Mouse (Mus musculus) B cell, adult 2 months (primary cell): ENCODE data around the gene Wtap.
A peak's percentile ranks its signal among the peaks of the same experiment; 100 is the strongest.
"Not testable (repeated sequence)": the region's sequence is repeated elsewhere in the genome, so short reads cannot be mapped to it uniquely, and the experiment has no call there.

Experiments
- DNase-seq, 2 experiments: peaks; one replicate each; pipeline ENCODE4 v3.0.0; 2022

Gene Wtap

DNA sequence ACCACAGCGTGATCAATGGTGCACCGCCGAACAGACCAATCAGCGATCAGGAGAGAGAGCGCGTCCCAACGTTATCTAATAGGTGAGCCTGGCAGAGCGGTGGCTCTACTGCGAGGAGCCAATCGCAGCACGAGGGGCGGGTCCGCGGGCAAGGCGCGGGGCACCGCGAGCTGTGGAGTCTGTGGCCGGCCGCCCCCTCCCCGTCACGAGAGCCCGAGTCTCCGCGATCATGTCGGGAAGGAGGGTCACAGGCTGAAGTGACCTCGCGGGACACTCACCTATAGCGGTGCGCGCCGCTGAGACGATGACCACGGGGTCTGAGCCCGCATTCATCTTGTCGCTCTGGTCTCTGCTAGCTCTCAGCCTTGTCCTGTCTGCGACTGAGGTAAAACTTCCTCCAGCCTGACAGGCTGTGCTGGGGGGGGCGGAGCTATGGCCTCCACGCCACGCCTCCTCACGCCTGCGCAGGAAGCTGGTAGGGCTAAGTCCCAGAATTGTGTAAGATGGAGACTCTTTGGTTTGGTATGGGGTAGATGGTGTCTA lies 33.6 kb downstream of the Wtap start, which contains the start of gene Acat2:
Acat2 (minus strand) TSS at position 417 of the 543 bp plus-strand sequence.
- DNase-seq: peak; percentile 97 to 98

DNA sequence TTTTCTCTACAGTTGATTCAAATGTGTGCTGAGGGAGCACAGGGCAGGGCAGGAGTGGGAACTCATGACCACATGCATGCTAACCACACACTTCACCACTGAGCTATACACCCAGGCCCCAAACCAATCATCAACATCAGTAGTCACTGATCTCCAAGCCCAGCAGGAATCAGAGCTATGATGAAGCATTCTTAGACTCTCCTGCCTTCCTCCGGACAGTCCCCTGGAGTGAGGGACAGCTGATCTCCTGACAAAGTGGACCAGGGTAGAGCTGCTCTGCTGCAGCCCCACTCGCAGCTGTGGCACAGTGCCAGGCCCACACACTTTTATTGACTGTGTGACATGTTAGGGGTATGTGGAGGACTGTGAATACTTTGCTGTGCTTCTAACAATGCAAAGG lies 34.6 kb downstream of the Wtap start:
- not testable (repeated sequence) for DNase-seq

GRCm38 (mm10) chr17:12956664-12957063 lies 37.3 kb downstream of the Wtap start:
- DNase-seq: no peak

GRCm38 (mm10) chr17:12949669-12950068 lies 44.3 kb downstream of the Wtap start:
- no peak for DNase-seq

DNA sequence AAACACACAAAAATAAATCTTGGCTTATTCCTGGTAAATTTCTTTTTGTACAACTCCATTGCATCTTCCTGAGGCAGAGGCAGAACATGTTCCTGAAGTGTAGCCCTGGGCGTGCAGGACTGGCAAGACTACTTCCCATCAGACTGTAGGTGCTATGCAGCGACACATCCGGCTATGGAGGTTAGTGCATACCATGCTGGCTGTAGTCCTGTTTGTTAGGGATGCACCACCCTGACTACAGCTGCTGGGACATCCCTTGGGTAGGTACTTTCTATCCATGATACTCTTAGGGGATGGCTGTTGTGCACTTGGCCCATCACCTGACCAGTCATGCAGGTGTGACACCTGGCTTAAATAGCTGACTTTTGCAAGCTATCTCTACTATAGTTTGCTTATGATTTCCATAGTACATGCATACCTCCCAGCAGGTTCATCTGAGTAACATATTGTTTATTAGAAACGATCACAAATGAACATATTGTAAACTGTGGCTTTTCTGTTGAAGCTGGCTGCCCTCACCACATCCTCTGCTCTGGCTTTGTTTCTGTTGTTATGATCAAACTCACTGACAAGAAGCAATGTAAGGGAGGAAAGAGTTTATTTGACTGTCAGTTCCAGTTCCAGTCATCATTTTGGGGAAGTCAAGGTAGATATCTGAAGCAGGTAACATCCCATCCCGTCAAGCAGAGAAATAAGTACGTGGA lies 51.4 kb downstream of the Wtap start:
- no peak for DNase-seq

DNA sequence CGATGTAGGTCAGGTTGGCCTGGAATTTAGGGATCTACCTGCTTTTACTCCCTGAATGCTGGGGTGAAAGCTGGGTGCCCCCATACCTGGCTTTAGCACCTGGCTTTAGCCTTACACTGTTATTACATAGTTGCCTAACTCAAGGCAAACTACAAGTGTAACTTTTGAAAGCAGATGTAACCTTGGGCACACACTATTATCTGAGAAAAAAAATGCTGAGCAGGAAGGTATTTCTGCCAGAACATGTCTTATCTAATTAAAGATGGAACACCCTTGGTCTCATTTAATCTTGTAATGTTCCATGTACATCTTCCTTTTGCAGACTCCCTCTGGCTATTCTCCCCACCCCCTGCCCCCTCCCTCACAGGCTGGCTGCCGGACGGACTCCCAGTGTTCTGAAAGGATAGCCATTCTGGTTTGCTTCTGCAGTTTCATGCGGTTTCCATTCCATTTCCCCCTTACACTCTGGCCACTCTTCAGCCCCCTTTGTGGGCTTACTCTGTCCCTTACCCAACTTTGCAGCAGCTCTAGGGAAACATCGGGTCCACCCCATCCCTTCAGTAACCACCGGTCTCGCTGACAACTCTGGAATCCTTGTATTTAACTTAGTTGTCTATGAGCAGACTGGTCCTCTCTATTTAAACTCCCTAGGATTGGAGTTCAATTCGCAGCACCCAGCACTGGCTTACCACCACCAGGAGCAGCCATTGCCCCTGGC lies 52.3 kb downstream of the Wtap start:
- DNase-seq: no peak

DNA sequence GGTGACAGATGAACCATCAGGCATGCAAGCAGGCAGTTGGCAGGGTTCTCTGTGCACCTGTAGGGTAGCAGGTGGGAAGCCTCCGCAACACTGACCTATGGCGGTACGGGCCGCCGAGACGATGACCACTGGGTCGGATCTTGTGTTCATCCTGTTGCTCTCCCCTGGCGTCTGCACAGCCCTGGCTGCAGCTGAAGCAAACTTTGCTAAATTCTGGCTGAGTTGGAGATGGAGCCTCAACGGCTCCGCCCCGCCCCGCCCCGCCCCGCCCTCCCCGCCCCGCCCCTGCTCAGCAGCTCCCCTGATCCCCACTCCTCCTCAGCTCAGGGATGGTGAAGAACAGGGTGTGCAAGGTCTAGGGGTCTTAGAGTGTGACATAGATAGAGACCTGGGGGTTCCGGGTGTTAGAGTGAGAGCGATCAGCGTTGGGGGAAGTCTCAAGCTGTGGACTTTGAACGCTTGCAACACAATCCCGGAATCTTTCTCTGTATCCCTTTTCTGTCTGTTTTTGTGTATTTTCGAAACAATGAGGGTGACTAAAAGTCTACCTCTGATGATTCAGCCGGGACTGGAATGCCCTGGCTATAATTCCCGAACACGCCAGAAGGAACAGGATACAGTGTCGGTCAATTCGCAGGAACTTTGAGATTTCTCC lies 53.7 kb downstream of the Wtap start, which contains the start of gene Acat3:
Acat3 (minus strand) TSS at position 450 of the 655 bp plus-strand sequence.
- no peak for DNase-seq

DNA sequence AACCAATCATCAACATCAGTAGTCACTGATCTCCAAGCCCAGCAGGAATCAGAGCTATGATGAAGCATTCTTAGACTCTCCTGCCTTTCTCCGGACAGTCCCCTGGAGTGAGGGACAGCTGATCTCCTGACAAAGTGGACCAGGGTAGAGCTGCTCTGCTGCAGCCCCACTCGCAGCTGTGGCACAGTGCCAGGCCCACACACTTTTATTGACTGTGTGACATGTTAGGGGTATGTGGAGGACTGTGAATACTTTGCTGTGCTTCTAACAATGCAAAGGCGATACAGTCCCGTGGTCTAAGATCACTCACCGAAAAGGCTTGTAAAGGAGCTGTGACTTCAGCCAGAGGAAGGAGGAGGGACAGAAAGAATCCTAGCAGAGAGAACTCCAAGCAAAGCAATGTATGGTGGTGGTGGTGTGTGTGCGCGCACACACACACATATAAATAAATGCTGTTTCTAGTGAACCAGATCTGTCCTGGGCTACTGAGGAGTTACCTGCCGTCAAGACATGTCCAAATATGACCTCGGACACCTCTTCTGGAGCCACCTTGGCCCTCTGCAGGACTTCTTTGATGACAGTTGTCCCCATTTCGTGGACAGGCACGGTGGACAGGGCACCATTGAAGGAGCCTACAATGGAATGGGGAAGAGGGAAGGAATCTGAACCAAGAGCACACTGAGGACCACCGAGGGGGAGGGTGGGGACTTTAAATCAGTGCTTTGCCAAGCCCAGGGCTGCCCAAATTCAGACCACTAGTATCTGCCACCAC lies 54.4 kb downstream of the Wtap start:
- DNase-seq: not testable (repeated sequence)

DNA sequence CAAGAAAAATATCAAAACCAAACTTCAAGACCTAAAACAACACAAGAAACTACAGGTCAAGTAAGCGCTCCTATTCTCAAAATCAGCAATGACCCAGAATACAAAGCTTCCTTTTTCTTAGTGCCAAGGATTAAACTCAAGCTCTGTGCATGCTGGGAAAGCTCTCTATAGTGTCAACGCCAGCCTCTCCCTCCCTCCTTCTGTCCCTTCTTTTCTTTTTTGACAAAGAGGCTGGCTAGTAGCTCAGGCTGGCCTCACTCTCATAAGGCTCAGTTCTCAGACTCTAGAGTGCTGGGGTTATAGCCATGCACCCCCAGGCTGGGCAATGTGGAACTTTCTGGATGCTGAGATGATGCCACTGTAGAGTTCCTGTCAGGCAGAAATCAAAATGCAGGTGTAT lies 55.9 kb downstream of the Wtap start:
- no peak for DNase-seq

DNA sequence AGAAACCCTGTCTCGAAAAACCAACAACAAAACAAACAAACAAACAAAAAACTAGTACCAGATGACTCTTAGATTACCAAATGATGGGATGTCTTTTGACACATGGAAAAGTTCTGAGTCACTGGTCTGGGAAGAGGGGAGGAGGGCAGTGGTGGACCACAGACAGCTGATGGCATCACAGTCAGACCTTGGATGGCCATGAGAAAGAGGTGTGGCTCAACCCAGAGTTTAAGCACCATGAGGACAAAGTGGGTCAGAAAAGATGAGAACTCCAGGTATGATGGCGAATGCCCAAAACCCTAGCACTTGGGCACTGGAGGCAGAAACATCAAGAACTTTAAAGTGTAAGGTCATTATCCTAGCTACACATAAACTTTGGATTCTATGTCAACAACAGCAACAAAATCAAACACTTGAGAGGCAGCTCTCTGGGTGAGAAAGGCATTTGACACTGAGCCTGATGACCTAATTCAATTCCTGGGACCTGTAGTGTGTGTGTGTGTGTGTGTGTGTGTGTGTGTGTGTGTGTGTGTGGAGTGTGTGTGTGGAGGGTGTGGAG lies 56.5 kb downstream of the Wtap start:
- DNase-seq: no peak

GRCm38 (mm10) chr17:12935719-12936118 lies 58.2 kb downstream of the Wtap start:
- no peak for DNase-seq

DNA sequence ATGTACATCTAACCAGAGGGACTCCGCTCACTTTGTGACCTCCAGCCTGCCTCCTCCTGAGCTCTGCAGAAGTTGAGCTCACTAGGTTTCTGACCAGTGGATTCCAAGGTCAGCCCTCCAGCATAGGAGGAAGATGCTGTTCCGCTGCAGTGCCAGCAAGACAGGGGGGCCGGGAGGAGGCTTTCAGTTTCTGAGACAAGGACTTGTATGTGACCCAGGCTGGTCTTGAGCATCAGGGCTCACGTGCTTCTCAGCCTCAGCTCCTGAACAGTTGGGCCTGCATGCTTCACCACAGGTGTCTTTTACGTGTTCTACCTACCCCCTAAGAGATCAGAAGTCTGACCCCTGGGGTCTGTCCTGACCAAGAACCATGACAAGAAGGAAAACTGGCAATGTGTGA lies 62.4 kb downstream of the Wtap start:
- not testable (repeated sequence) for DNase-seq

- DNase-seq: no peak
Observed at GRCm38 (mm10) chr17:12925703-12926180, 68.2 kb downstream of the Wtap start.

GRCm38 (mm10) chr17:12925001-12925400 lies 69.0 kb downstream of the Wtap start:
- DNase-seq: no peak

- DNase-seq: peak; percentile 50 to 66
Observed at GRCm38 (mm10) chr17:12921073-12921472, 72.9 kb downstream of the Wtap start.
